Mouse (Mus musculus): ENCODE results near the gene Nfib. TPM values are rescaled to one million over a fixed set of nuclear protein-coding genes. Genes with fewer than 3 reads are reported as not detected.

Nfib gene
- polyA plus RNA-seq, 1 experiment = 3.9 TPM

DNA sequence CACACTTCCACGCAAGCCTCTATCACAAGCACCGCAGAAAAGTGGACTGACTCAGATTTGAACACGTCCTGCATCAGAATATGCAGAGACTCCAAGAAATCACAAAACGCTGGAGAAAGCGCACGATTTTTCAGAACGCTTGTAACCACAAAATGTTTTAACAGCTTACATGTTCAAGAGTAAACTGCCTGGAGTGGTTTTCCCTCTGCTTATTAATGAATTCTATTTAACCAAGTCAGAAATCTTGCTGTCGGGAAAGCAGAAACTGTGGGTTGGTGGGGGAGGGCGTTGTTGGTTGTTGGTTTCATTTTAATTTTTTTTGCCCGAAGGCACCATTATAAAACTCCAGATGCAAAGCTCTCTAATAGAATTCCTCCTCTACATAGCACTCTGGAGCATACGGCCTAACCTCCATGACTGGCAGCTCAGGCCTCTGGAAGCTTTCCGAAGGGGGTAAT is 82.4 kb downstream of the Nfib start:
- H3K4me3 ChIP-seq (ENCODE audit: control insufficient read depth, insufficient read depth, low read length) = no peak overlapping the region
- TF ChIP-seq POLR2A (IDR thresholded peaks at IDR 0.05; ENCODE audit: control insufficient read depth, extremely low read depth, insufficient read depth, low read length, poor library complexity) (no peak), CTCF (IDR thresholded peaks at IDR 0.05; ENCODE audit: borderline replicate concordance, control insufficient read depth, extremely low read depth, insufficient read depth, low read length, poor library complexity) (no peak)
- no peaks in the 10 kb centered on the region for H3K27me3 ChIP-seq (ENCODE audit: control insufficient read depth, insufficient read depth, low read length)
- peaks cover 5% of the 10 kb centered on the region for H3K4me1 ChIP-seq (replicated peaks; ENCODE audit: control insufficient read depth, insufficient read depth, low read length)
- H3K36me3 ChIP-seq (ENCODE audit: control insufficient read depth, insufficient read depth, low read length) = no peaks in the 10 kb centered on the region
- 20% methylated on average over 12 of the region's 12 CpGs for WGBS
- H3K27ac ChIP-seq (ENCODE audit: control insufficient read depth, insufficient read depth, low read length) = no peak overlapping the region
- DNase-seq = no peak

DNA sequence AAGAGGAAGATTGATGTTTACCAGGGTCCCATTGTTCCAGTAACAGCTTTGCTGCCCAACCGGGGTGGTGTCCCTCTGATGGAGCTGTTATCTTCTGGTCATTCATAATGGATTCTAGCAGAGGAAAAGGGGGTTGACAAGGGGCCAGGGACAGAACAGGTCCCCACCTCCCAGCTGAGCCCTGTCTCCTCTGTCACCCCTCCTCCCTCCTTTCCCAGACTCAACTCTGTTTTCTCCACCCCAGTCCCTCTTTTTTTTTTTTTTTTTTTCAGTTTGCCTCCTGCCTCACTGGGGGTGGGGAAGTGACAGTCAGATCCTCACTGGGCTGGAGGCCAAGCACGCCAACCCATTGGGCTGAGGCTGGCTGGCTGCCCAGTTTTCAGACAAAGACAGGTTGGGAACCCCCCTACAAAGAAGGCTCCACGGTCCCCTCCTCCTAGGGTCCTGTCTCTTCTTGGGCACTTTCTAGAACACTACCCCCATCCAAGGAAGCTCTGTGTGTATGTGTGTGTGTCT is 83.2 kb downstream of the Nfib start:
- Histone ChIP-seq H3K27me3 (ENCODE audit: control insufficient read depth, insufficient read depth, low read length) (no peaks in the 10 kb centered on the region), H3K4me1 (replicated peaks; ENCODE audit: control insufficient read depth, insufficient read depth, low read length) (peaks cover 5% of the 10 kb centered on the region), H3K36me3 (ENCODE audit: control insufficient read depth, insufficient read depth, low read length) (no peaks in the 10 kb centered on the region), H3K4me3 (ENCODE audit: control insufficient read depth, insufficient read depth, low read length) (no peak overlapping the region), H3K27ac (ENCODE audit: control insufficient read depth, insufficient read depth, low read length) (no peak overlapping the region)
- DNase-seq = no peak
- TF ChIP-seq POLR2A (IDR thresholded peaks at IDR 0.05; ENCODE audit: control insufficient read depth, extremely low read depth, insufficient read depth, low read length, poor library complexity) (no peak), CTCF (IDR thresholded peaks at IDR 0.05; ENCODE audit: borderline replicate concordance, control insufficient read depth, extremely low read depth, insufficient read depth, low read length, poor library complexity) (no peak)
- 10% methylated on average over 3 of the region's 3 CpGs for WGBS

DNA sequence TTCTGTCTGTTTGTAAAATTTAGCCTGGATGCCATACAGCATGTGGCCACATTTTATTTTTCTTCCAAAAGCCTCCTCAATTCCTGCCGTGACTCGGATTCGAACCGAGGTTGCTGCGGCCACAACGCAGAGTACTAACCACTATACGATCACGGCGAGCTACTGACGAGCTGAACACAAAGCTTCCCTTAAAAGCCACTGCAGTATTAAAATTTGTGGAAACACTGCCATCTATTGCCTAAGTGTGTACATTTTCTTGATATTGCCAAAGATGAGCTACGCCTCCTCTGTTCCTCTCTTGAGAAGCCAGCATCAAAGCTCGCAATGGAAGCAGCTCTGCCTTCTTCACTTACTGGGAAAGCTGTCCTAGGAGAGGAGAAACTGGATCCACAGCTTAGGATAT is 86.0 kb downstream of the Nfib start:
- 23% methylated on average over 12 of the region's 12 CpGs for WGBS
- Histone ChIP-seq H3K27ac (ENCODE audit: control insufficient read depth, insufficient read depth, low read length) (no peak overlapping the region), H3K4me3 (ENCODE audit: control insufficient read depth, insufficient read depth, low read length) (no peak overlapping the region), H3K27me3 (ENCODE audit: control insufficient read depth, insufficient read depth, low read length) (no peaks in the 10 kb centered on the region), H3K4me1 (replicated peaks; ENCODE audit: control insufficient read depth, insufficient read depth, low read length) (peaks cover 3% of the 10 kb centered on the region), H3K36me3 (ENCODE audit: control insufficient read depth, insufficient read depth, low read length) (no peaks in the 10 kb centered on the region)
- no peak for DNase-seq
- no peak for TF ChIP-seq POLR2A (IDR thresholded peaks at IDR 0.05; ENCODE audit: control insufficient read depth, extremely low read depth, insufficient read depth, low read length, poor library complexity)
- no peak for TF ChIP-seq CTCF (IDR thresholded peaks at IDR 0.05; ENCODE audit: borderline replicate concordance, control insufficient read depth, extremely low read depth, insufficient read depth, low read length, poor library complexity)

DNA sequence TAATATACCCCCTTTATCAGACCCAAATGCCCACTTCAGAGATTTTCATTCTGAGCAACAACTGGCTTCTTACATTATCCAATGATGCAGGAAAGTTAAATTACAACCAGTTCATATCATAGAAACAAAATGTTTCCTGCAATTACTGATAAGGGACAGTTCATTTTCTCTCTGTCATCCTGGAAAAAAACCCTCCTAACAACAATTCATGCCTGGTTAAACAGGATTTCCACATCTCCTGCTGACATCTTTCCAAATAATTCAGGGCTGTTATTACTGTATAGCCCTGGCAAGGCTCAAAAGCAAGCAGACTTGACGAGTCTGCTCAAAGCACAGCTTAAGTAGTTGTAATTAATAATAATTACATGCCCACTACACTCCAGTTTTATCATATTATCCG is 86.5 kb downstream of the Nfib start:
- Histone ChIP-seq H3K4me3 (ENCODE audit: control insufficient read depth, insufficient read depth, low read length) (no peak overlapping the region), H3K27me3 (ENCODE audit: control insufficient read depth, insufficient read depth, low read length) (no peaks in the 10 kb centered on the region), H3K27ac (ENCODE audit: control insufficient read depth, insufficient read depth, low read length) (no peak overlapping the region), H3K36me3 (ENCODE audit: control insufficient read depth, insufficient read depth, low read length) (no peaks in the 10 kb centered on the region), H3K4me1 (replicated peaks; ENCODE audit: control insufficient read depth, insufficient read depth, low read length) (peaks cover 2% of the 10 kb centered on the region)
- 90% methylated on average over 2 of the region's 2 CpGs for WGBS
- no peak for DNase-seq
- no peak for TF ChIP-seq CTCF (IDR thresholded peaks at IDR 0.05; ENCODE audit: borderline replicate concordance, control insufficient read depth, extremely low read depth, insufficient read depth, low read length, poor library complexity)
- TF ChIP-seq POLR2A (IDR thresholded peaks at IDR 0.05; ENCODE audit: control insufficient read depth, extremely low read depth, insufficient read depth, low read length, poor library complexity) = no peak

DNA sequence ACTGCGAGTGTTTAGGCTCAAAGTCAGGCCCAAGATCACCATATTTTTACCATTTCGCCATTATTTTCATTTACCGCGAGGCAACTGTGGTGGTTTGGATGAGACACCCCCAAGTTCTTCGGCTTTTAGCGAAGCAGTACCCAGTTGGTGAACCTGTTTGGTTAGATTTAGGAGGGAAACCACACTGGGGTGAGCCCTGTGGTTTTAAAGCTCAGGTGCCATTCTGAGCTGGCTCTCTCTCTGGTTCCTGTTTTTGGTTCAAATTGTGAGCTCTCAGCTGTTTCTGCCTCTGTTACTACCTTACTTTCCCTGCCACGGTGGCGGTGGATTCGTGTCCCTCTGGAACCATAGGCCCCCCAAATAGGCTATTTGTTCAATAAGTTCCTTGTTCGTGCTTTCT is 88.3 kb downstream of the Nfib start:
- Histone ChIP-seq H3K36me3 (ENCODE audit: control insufficient read depth, insufficient read depth, low read length) (no peaks in the 10 kb centered on the region), H3K27me3 (ENCODE audit: control insufficient read depth, insufficient read depth, low read length) (no peaks in the 10 kb centered on the region), H3K27ac (ENCODE audit: control insufficient read depth, insufficient read depth, low read length) (no peak overlapping the region), H3K4me3 (ENCODE audit: control insufficient read depth, insufficient read depth, low read length) (no peak overlapping the region), H3K4me1 (replicated peaks; ENCODE audit: control insufficient read depth, insufficient read depth, low read length) (no peaks in the 10 kb centered on the region)
- no peak for DNase-seq
- WGBS = 53% methylated on average over 10 of the region's 10 CpGs
- TF ChIP-seq CTCF (IDR thresholded peaks at IDR 0.05; ENCODE audit: borderline replicate concordance, control insufficient read depth, extremely low read depth, insufficient read depth, low read length, poor library complexity) (no peak), POLR2A (IDR thresholded peaks at IDR 0.05; ENCODE audit: control insufficient read depth, extremely low read depth, insufficient read depth, low read length, poor library complexity) (no peak)

DNA sequence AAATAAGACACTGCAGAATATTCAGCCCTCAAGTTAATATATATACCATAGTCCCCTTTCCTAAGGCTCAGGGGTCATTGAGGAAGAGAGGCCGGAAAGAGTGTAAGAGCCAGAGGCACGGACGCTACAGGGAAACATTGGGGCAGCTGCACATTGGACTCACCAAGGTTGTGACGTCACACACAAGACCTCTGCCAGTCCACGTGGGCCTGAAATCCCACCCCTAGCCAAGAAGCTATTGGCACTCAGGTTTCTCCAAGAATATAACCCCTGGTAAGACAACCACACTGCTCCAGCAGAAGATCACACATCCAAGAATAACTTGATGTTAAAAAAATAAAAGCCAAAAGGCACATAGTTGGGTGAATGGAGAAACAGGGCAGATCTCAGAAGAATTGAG is 89.8 kb downstream of the Nfib start:
- WGBS = 97% methylated on average over 5 of the region's 5 CpGs
- no peaks in the 10 kb centered on the region for H3K36me3 ChIP-seq (ENCODE audit: control insufficient read depth, insufficient read depth, low read length)

DNA sequence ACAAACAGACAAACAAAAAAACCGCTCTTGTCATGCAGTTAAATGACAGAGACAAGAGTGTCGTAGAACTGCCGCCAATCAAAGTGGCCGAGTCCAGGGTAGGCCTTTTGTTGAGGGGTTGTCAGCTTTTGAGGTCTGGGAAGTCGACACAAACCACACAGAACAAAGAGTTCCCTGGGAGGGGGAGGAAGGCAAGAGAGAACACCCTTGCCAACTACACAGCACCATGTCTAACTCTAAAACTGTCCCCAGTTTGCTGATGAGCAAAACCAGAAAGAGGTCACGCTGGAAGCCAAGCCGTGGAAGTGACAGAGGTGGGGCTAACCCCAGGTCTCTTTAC is 91.1 kb downstream of the Nfib start:
- no peaks in the 10 kb centered on the region for H3K4me1 ChIP-seq (replicated peaks; ENCODE audit: control insufficient read depth, insufficient read depth, low read length)
- no peak for DNase-seq
- 18% methylated on average over 7 of the region's 7 CpGs for WGBS
- H3K27ac ChIP-seq (ENCODE audit: control insufficient read depth, insufficient read depth, low read length) = no peak overlapping the region
- TF ChIP-seq POLR2A (IDR thresholded peaks at IDR 0.05; ENCODE audit: control insufficient read depth, extremely low read depth, insufficient read depth, low read length, poor library complexity) = no peak
- no peaks in the 10 kb centered on the region for H3K36me3 ChIP-seq (ENCODE audit: control insufficient read depth, insufficient read depth, low read length)
- no peak overlapping the region for H3K4me3 ChIP-seq (ENCODE audit: control insufficient read depth, insufficient read depth, low read length)
- H3K27me3 ChIP-seq (ENCODE audit: control insufficient read depth, insufficient read depth, low read length) = no peaks in the 10 kb centered on the region

More for the DNA sequence above, 89.8 kb downstream of the Nfib start:
- Histone ChIP-seq H3K4me3 (ENCODE audit: control insufficient read depth, insufficient read depth, low read length) (no peak overlapping the region), H3K27ac (ENCODE audit: control insufficient read depth, insufficient read depth, low read length) (no peak overlapping the region), H3K27me3 (ENCODE audit: control insufficient read depth, insufficient read depth, low read length) (no peaks in the 10 kb centered on the region), H3K4me1 (replicated peaks; ENCODE audit: control insufficient read depth, insufficient read depth, low read length) (no peaks in the 10 kb centered on the region)
- TF ChIP-seq CTCF (IDR thresholded peaks at IDR 0.05; ENCODE audit: borderline replicate concordance, control insufficient read depth, extremely low read depth, insufficient read depth, low read length, poor library complexity) (no peak), POLR2A (IDR thresholded peaks at IDR 0.05; ENCODE audit: control insufficient read depth, extremely low read depth, insufficient read depth, low read length, poor library complexity) (no peak)
- DNase-seq = no peak

Data from thymus, adult 2 months (tissue).